Mouse (Mus musculus) adrenal gland, adult 8-10 months (tissue): Measurements from ENCODE around the gene Mis18bp1. TPM values are rescaled to one million over a fixed set of nuclear protein-coding genes. Genes with fewer than 3 reads are reported as not detected.
"Not testable (repeated sequence)": the region's sequence is repeated elsewhere in the genome, so short reads cannot be mapped to it uniquely, and the experiment has no call there.

Experiments
- DNase-seq: peaks from one replicate; pipeline ENCODE4 v3.0.0; 2022
- total RNA-seq, 4 experiments: library from RNA; stranded (reverse); gene quantifications; 2 replicates each; pipeline ENCODE4 v1.2.4; 2022

Gene Mis18bp1
- total RNA-seq, result 1 to 10 TPM in 1 of 4 experiments, under 1 TPM in 3; 0.51 to 1.0 (median 0.79) TPM

- peak; percentile 93 for DNase-seq
These were observed at the start of gene Mis18bp1 for GRCm38 (mm10) chr12:65172021-65172951. Gene Mis18bp1 (minus strand): TSS chr12:65172604.

GRCm38 (mm10) chr12:65216404-65216840, 44.0 kb upstream of the Mis18bp1 start:
- DNase-seq, result no peak

- no peak for DNase-seq
These were observed 34.0 kb upstream of the Mis18bp1 start for GRCm38 (mm10) chr12:65206431-65206830.

GRCm38 (mm10) chr12:65201812-65202211, 29.4 kb upstream of the Mis18bp1 start:
- no peak for DNase-seq

- DNase-seq, result no peak
These were observed 21.7 kb upstream of the Mis18bp1 start for GRCm38 (mm10) chr12:65194003-65194530.

GRCm38 (mm10) chr12:65189213-65189612, 16.8 kb upstream of the Mis18bp1 start:
- no peak for DNase-seq

GRCm38 (mm10) chr12:65187365-65187764, 15.0 kb upstream of the Mis18bp1 start:
- no peak for DNase-seq

GRCm38 (mm10) chr12:65173736-65174135, 1.3 kb upstream of the Mis18bp1 start:
- no peak for DNase-seq

- not testable (repeated sequence) for DNase-seq
These were observed 555 bp upstream of the Mis18bp1 start for GRCm38 (mm10) chr12:65172959-65173358.

- not testable (repeated sequence) for DNase-seq
These were observed 36.3 kb downstream of the Mis18bp1 start for GRCm38 (mm10) chr12:65136121-65136520.

- DNase-seq, result no peak
These were observed 53.0 kb downstream of the Mis18bp1 start for GRCm38 (mm10) chr12:65119451-65119850.

GRCm38 (mm10) chr12:65118968-65119367, 53.4 kb downstream of the Mis18bp1 start:
- DNase-seq, result no peak

GRCm38 (mm10) chr12:65114978-65115377, 57.4 kb downstream of the Mis18bp1 start:
- not testable (repeated sequence) for DNase-seq

GRCm38 (mm10) chr12:65113925-65114324, 58.5 kb downstream of the Mis18bp1 start:
- DNase-seq, result no peak

- DNase-seq, result no peak
These were observed 59.6 kb downstream of the Mis18bp1 start for GRCm38 (mm10) chr12:65112811-65113210.

GRCm38 (mm10) chr12:65111503-65111902, 60.9 kb downstream of the Mis18bp1 start:
- no peak for DNase-seq

GRCm38 (mm10) chr12:65108746-65109145, 63.7 kb downstream of the Mis18bp1 start:
- DNase-seq, result no peak

Other genes with a start within 250 kb of the Mis18bp1 start
- gene Klhl28, start 207.1 kb downstream of the Mis18bp1 start, total RNA-seq, result 10 to 100 TPM; 15.0 to 16.0 (median 15.6) TPM
- gene Togaram1, start 206.8 kb downstream of the Mis18bp1 start, total RNA-seq, result 10 to 100 TPM; 39.3 to 46.5 (median 39.7) TPM
- gene Prpf39, start 136.3 kb downstream of the Mis18bp1 start, total RNA-seq, result 10 to 100 TPM; 23.6 to 70.7 (median 44.5) TPM
- 100 to 1,000 TPM in 3 of 4 experiments, 10 to 100 TPM in 1; 100.0 to 144 (median 129) TPM for gene Fkbp3, start 98.6 kb downstream of the Mis18bp1 start, total RNA-seq
- gene Fancm, start 97.0 kb downstream of the Mis18bp1 start, total RNA-seq, result 10 to 100 TPM; 11.2 to 13.3 (median 11.9) TPM
- gene Wdr20rt, start 52.9 kb upstream of the Mis18bp1 start, total RNA-seq, result under 1 TPM in 2 of 4 experiments, not detected in 2; 0.15 to 0.17 TPM